Mouse (Mus musculus): Measurements from ENCODE around the gene Rabep2.

Gene Rabep2

GRCm38 (mm10) chr7:126430167-126430566, 1.6 kb downstream of the Rabep2 start:
- no peak for DNase-seq (ENCODE audit: low spot score in 2 of 2)

- no peak for DNase-seq (ENCODE audit: low spot score in 2 of 2)
These were observed 6.2 kb downstream of the Rabep2 start for GRCm38 (mm10) chr7:126434726-126435125.

GRCm38 (mm10) chr7:126435801-126436200, 7.2 kb downstream of the Rabep2 start:
- no peak for DNase-seq (ENCODE audit: low spot score in 2 of 2)

- peak; percentile 58 to 81 for DNase-seq (ENCODE audit: low spot score in 2 of 2)
These were observed 8.3 kb downstream of the Rabep2 start for GRCm38 (mm10) chr7:126436851-126437250.

GRCm38 (mm10) chr7:126440134-126440533, 11.6 kb downstream of the Rabep2 start:
- DNase-seq (ENCODE audit: low spot score in 2 of 2): no peak

- no peak for DNase-seq (ENCODE audit: low spot score in 2 of 2)
These were observed 15.4 kb downstream of the Rabep2 start for GRCm38 (mm10) chr7:126443997-126444396.

- DNase-seq (ENCODE audit: low spot score in 2 of 2): no peak
These were observed 16.0 kb downstream of the Rabep2 start for GRCm38 (mm10) chr7:126444536-126444935.

- no peak for DNase-seq (ENCODE audit: low spot score in 2 of 2)
These were observed 16.7 kb downstream of the Rabep2 start for GRCm38 (mm10) chr7:126445104-126445815.

- DNase-seq (ENCODE audit: low spot score in 2 of 2): no peak
These were observed 17.7 kb downstream of the Rabep2 start for GRCm38 (mm10) chr7:126446217-126446616.

GRCm38 (mm10) chr7:126448481-126448880, 19.9 kb downstream of the Rabep2 start:
- DNase-seq (ENCODE audit: low spot score in 2 of 2): no peak

- no peak for DNase-seq (ENCODE audit: low spot score in 2 of 2)
These were observed 21.4 kb downstream of the Rabep2 start for GRCm38 (mm10) chr7:126449991-126450390.

GRCm38 (mm10) chr7:126450641-126451040, 22.1 kb downstream of the Rabep2 start:
- no peak for DNase-seq (ENCODE audit: low spot score in 2 of 2)

GRCm38 (mm10) chr7:126452244-126452643, 23.7 kb downstream of the Rabep2 start:
- DNase-seq (ENCODE audit: low spot score in 2 of 2): no peak

- no peak for DNase-seq (ENCODE audit: low spot score in 2 of 2)
These were observed 25.3 kb downstream of the Rabep2 start for GRCm38 (mm10) chr7:126453861-126454260.

GRCm38 (mm10) chr7:126455242-126455641, 26.7 kb downstream of the Rabep2 start:
- DNase-seq (ENCODE audit: low spot score in 2 of 2): no peak

- DNase-seq (ENCODE audit: low spot score in 2 of 2): no peak
These were observed 28.1 kb downstream of the Rabep2 start for GRCm38 (mm10) chr7:126456382-126457266.

GRCm38 (mm10) chr7:126458225-126458624, 29.7 kb downstream of the Rabep2 start:
- DNase-seq (ENCODE audit: low spot score in 2 of 2): no peak

- no peak for DNase-seq (ENCODE audit: low spot score in 2 of 2)
These were observed 30.5 kb downstream of the Rabep2 start for GRCm38 (mm10) chr7:126458844-126459618.

GRCm38 (mm10) chr7:126460623-126461399, 32.3 kb downstream of the Rabep2 start:
- no peak for DNase-seq (ENCODE audit: low spot score in 2 of 2)

- no peak for DNase-seq (ENCODE audit: low spot score in 2 of 2)
These were observed 33.1 kb downstream of the Rabep2 start for GRCm38 (mm10) chr7:126461626-126462025.

- no peak for DNase-seq (ENCODE audit: low spot score in 2 of 2)
These were observed 34.4 kb downstream of the Rabep2 start, which contains the start of gene Atp2a1 for GRCm38 (mm10) chr7:126463004-126463403. TSS of gene Atp2a1 (minus strand) at chr7:126463108.

Data from spleen, postnatal 10 days (tissue).